Mouse (Mus musculus): ENCODE measurements around the gene Polrmt. TPM values are rescaled to one million over a fixed set of nuclear protein-coding genes. Genes with fewer than 3 reads are reported as not detected.
A peak's percentile ranks its signal among the peaks of the same experiment; 100 is the strongest.

The Polrmt gene
- polyA plus RNA-seq, 1 experiment from 2014 or later = 31.8 TPM

DNA sequence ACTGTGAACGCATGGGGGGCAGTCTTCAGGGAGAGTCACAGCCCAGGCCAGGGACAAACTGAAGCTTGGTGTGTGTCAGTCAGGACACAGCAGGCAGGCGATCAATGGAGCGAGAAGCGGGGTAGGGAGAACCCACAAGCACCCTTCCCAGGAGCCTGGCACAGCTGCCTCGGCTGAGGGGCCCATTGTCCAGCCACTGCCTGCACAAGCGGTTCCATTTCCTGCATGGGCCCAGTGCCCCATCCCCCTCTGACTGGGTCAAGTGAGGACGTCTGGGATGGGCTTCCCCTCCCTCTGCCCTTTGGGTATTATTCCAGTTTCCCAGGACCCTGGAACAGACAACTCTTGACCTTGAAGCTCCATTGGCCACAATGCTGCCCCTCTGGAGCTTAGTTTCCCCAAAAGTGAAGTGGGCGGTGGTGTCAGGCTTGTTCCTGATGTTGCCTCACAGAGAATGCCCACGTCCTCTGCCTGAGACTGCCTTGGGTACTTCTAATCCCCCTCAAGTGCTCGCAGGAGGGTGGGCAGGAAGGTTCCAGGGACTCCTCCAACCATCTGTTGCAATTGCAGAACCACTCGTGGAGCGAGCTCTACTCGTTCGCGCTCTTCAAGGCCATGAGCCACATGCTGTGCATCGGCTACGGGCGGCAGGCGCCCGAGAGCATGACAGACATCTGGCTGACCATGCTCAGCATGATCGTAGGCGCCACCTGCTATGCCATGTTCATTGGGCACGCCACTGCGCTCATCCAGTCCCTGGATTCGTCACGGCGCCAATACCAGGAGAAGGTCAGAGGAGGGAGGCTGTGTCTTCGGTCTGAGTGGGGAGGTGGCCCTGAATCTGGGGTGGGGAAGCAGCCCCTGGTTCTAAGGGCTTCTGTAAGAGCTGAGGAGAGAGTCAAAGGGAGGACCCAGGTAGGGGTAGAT is 17.8 kb downstream of the Polrmt start:
- no peaks in the 10 kb centered on the region for H3K4me1 ChIP-seq (ENCODE audit: control insufficient read depth, insufficient read depth, low read length)
- H3K36me3 ChIP-seq (ENCODE audit: control insufficient read depth, insufficient read depth, low read length) = no peaks in the 10 kb centered on the region
- H3K4me2 ChIP-seq (replicated peaks; ENCODE audit: low read depth, low read length) = no peak overlapping the region
- no peak overlapping the region for H3K27ac ChIP-seq (ENCODE audit: low read length)
- WGBS = 68% methylated on average over 28 of the region's 28 CpGs
- no peak overlapping the region for H3K9ac ChIP-seq (replicated peaks; ENCODE audit: low read depth, low read length)
- no peaks in the 10 kb centered on the region for H3K9me3 ChIP-seq (ENCODE audit: control insufficient read depth, low read depth, low read length)
- H3K4me3 ChIP-seq (ENCODE audit: low read depth, low read length) = no peak overlapping the region
- no peak for ATAC-seq (ENCODE audit: insufficient number of reproducible peaks, insufficient read depth, low FRiP score, low read depth)
- no peaks in the 10 kb centered on the region for H3K27me3 ChIP-seq (ENCODE audit: control insufficient read depth, insufficient read depth, low read length)

DNA sequence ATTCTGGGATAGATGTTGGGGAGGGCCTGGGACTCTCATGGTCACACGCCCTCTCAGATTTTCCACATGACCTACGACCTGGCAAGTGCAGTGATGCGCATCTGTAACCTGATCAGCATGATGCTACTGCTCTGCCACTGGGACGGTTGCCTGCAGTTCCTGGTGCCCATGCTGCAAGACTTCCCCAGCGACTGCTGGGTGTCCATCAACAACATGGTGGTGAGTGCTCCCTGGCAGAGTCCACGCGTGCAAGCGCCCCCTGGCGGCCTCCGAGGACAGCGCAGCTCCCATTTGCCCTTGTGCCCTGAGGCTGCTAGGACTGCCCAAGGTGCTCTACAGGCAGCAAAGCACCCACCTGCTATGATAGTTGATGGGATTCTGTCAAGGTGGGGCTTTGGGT is 20.3 kb downstream of the Polrmt start:
- H3K36me3 ChIP-seq (ENCODE audit: control insufficient read depth, insufficient read depth, low read length) = no peaks in the 10 kb centered on the region
- no peaks in the 10 kb centered on the region for H3K9me3 ChIP-seq (ENCODE audit: control insufficient read depth, low read depth, low read length)
- ATAC-seq (ENCODE audit: insufficient number of reproducible peaks, insufficient read depth, low FRiP score, low read depth) = no peak
- H3K27ac ChIP-seq (ENCODE audit: low read length) = no peak overlapping the region
- no peak overlapping the region for H3K4me3 ChIP-seq (ENCODE audit: low read depth, low read length)
- 36% methylated on average over 11 of the region's 11 CpGs for WGBS
- H3K27me3 ChIP-seq (ENCODE audit: control insufficient read depth, insufficient read depth, low read length) = no peaks in the 10 kb centered on the region
- no peak overlapping the region for H3K9ac ChIP-seq (replicated peaks; ENCODE audit: low read depth, low read length)
- H3K4me1 ChIP-seq (ENCODE audit: control insufficient read depth, insufficient read depth, low read length) = no peaks in the 10 kb centered on the region
- H3K4me2 ChIP-seq (replicated peaks; ENCODE audit: low read depth, low read length) = no peak overlapping the region

- H3K9me3 ChIP-seq (ENCODE audit: control insufficient read depth, low read depth, low read length) = no peaks in the 10 kb centered on the region
- no peaks in the 10 kb centered on the region for H3K4me1 ChIP-seq (ENCODE audit: control insufficient read depth, insufficient read depth, low read length)
- ATAC-seq (ENCODE audit: insufficient number of reproducible peaks, insufficient read depth, low FRiP score, low read depth) = no peak
- H3K9ac ChIP-seq (replicated peaks; ENCODE audit: low read depth, low read length) = no peak overlapping the region
- 80% methylated on average over 7 of the region's 7 CpGs for WGBS
- H3K36me3 ChIP-seq (ENCODE audit: control insufficient read depth, insufficient read depth, low read length) = no peaks in the 10 kb centered on the region
- H3K4me2 ChIP-seq (replicated peaks; ENCODE audit: low read depth, low read length) = no peak overlapping the region
- H3K27me3 ChIP-seq (ENCODE audit: control insufficient read depth, insufficient read depth, low read length) = 0 out of 2 replicates have a peak, but pooled peaks cover under 1% of the 10 kb centered on the region
- no peak overlapping the region for H3K4me3 ChIP-seq (ENCODE audit: low read depth, low read length)
- no peak overlapping the region for H3K27ac ChIP-seq (ENCODE audit: low read length)
Measured at GRCm38 (mm10) chr10:79723692-79724091, 22.7 kb downstream of the Polrmt start.

DNA sequence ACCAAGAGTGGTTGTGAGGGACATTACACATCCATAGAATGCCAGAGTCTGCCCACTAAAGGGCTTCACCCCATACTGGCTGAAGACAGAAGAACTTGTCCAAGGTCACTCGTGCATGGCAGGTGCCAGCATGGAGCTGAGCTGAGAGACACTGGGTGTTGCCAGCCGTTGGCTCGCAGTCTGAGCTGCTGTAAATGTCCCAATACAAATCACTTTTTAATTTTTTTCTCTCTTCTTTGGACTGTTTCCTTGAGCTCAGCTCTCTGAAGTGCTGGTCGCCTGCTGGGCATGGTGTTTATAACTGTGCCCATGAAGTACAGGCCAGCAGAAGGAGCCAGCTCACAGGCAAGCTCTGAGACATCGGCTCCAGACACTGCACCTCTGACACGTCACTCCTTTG is 23.3 kb downstream of the Polrmt start:
- no peak overlapping the region for H3K9ac ChIP-seq (replicated peaks; ENCODE audit: low read depth, low read length)
- no peak overlapping the region for H3K4me2 ChIP-seq (replicated peaks; ENCODE audit: low read depth, low read length)
- H3K9me3 ChIP-seq (ENCODE audit: control insufficient read depth, low read depth, low read length) = no peaks in the 10 kb centered on the region
- no peaks in the 10 kb centered on the region for H3K36me3 ChIP-seq (ENCODE audit: control insufficient read depth, insufficient read depth, low read length)
- no peak for ATAC-seq (ENCODE audit: insufficient number of reproducible peaks, insufficient read depth, low FRiP score, low read depth)
- H3K27ac ChIP-seq (ENCODE audit: low read length) = no peak overlapping the region
- WGBS = 75% methylated on average over 6 of the region's 6 CpGs
- H3K4me3 ChIP-seq (ENCODE audit: low read depth, low read length) = no peak overlapping the region
- H3K4me1 ChIP-seq (ENCODE audit: control insufficient read depth, insufficient read depth, low read length) = no peaks in the 10 kb centered on the region
- peaks cover 7% of the 10 kb centered on the region; the same call in 1 of the 2 replicates for H3K27me3 ChIP-seq (ENCODE audit: control insufficient read depth, insufficient read depth, low read length)

- H3K9ac ChIP-seq (replicated peaks; ENCODE audit: low read depth, low read length) = no peak overlapping the region
- H3K4me1 ChIP-seq (ENCODE audit: control insufficient read depth, insufficient read depth, low read length) = peaks cover 6% of the 10 kb centered on the region; the same call in 1 of the 2 replicates
- WGBS = 59% methylated on average over 5 of the region's 5 CpGs
- H3K27ac ChIP-seq (ENCODE audit: low read length) = no peak overlapping the region
- H3K4me2 ChIP-seq (replicated peaks; ENCODE audit: low read depth, low read length) = no peak overlapping the region
- H3K4me3 ChIP-seq (ENCODE audit: low read depth, low read length) = no peak overlapping the region
- H3K27me3 ChIP-seq (ENCODE audit: control insufficient read depth, insufficient read depth, low read length) = peaks cover 25% of the 10 kb centered on the region
- no peaks in the 10 kb centered on the region for H3K36me3 ChIP-seq (ENCODE audit: control insufficient read depth, insufficient read depth, low read length)
- H3K9me3 ChIP-seq (ENCODE audit: control insufficient read depth, low read depth, low read length) = no peaks in the 10 kb centered on the region
- ATAC-seq (ENCODE audit: insufficient number of reproducible peaks, insufficient read depth, low FRiP score, low read depth) = no peak
Measured at GRCm38 (mm10) chr10:79721089-79721488, 25.3 kb downstream of the Polrmt start.

DNA sequence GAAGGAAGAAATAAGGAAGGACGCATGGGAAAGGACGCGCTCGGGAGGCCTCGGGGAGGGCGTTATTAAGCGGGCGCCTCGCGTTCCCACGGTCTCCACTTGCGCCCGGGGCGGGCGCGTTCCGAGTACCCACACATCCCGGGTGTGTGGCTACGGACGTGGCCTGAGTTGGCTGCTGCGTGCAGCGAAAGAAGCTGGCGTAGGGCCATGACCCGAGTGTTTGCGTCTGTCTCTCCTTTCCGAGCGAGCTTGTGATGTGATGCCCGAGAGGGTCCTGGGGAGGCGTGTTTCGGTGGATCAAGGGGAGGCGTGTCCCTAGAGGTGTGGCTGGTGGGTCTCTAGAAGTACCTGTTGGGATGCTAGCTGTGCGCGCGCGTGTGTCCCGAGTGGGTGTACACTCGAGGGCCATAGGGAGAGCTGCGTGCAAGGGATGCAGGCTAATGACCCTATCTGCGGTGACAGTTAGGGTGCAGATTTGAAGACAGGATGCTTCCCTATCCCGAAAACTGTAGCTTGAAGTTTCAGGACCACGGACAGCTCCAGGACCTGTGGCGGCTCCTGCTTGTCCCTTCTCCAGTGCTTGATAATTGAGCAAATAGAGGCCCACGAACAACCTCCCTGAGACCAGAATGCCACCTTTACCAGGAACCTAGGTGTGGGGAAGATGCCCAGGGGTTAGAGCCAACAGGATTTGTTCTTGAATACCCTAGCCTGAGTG is 28.6 kb downstream of the Polrmt start:
- H3K4me1 ChIP-seq (ENCODE audit: control insufficient read depth, insufficient read depth, low read length) = peaks cover 6% of the 10 kb centered on the region; the same call in 1 of the 2 replicates
- WGBS = 5% methylated on average over 43 of the region's 43 CpGs
- H3K36me3 ChIP-seq (ENCODE audit: control insufficient read depth, insufficient read depth, low read length) = no peaks in the 10 kb centered on the region
- no peaks in the 10 kb centered on the region for H3K9me3 ChIP-seq (ENCODE audit: control insufficient read depth, low read depth, low read length)
- peak overlapping the region; percentile 47; the same call in 1 of the 2 replicates for H3K4me3 ChIP-seq (ENCODE audit: low read depth, low read length)
- peaks cover 35% of the 10 kb centered on the region for H3K27me3 ChIP-seq (ENCODE audit: control insufficient read depth, insufficient read depth, low read length)
- ATAC-seq (ENCODE audit: insufficient number of reproducible peaks, insufficient read depth, low FRiP score, low read depth) = no peak
- no peak overlapping the region for H3K27ac ChIP-seq (ENCODE audit: low read length)
- no peak overlapping the region for H3K9ac ChIP-seq (replicated peaks; ENCODE audit: low read depth, low read length)
- H3K4me2 ChIP-seq (replicated peaks; ENCODE audit: low read depth, low read length) = peak overlapping the region; percentile 95

- H3K36me3 ChIP-seq (ENCODE audit: control insufficient read depth, insufficient read depth, low read length) = peaks cover 2% of the 10 kb centered on the region; the same call in 1 of the 2 replicates
- 1% methylated on average over 44 of the region's 44 CpGs for WGBS
- no peaks in the 10 kb centered on the region for H3K9me3 ChIP-seq (ENCODE audit: control insufficient read depth, low read depth, low read length)
- peaks cover 6% of the 10 kb centered on the region; the same call in 1 of the 2 replicates for H3K4me1 ChIP-seq (ENCODE audit: control insufficient read depth, insufficient read depth, low read length)
- H3K27ac ChIP-seq (ENCODE audit: low read length) = no peak overlapping the region
- H3K9ac ChIP-seq (replicated peaks; ENCODE audit: low read depth, low read length) = 0 out of 2 replicates have a peak overlapping the region, but pooled peaks have one; percentile 14
- H3K4me3 ChIP-seq (ENCODE audit: low read depth, low read length) = peak overlapping the region; percentile 47
- ATAC-seq (ENCODE audit: insufficient number of reproducible peaks, insufficient read depth, low FRiP score, low read depth) = no peak
- peak overlapping the region; percentile 95 for H3K4me2 ChIP-seq (replicated peaks; ENCODE audit: low read depth, low read length)
- peaks cover 35% of the 10 kb centered on the region for H3K27me3 ChIP-seq (ENCODE audit: control insufficient read depth, insufficient read depth, low read length)
Measured at GRCm38 (mm10) chr10:79716988-79717355, 29.4 kb downstream of the Polrmt start.

DNA sequence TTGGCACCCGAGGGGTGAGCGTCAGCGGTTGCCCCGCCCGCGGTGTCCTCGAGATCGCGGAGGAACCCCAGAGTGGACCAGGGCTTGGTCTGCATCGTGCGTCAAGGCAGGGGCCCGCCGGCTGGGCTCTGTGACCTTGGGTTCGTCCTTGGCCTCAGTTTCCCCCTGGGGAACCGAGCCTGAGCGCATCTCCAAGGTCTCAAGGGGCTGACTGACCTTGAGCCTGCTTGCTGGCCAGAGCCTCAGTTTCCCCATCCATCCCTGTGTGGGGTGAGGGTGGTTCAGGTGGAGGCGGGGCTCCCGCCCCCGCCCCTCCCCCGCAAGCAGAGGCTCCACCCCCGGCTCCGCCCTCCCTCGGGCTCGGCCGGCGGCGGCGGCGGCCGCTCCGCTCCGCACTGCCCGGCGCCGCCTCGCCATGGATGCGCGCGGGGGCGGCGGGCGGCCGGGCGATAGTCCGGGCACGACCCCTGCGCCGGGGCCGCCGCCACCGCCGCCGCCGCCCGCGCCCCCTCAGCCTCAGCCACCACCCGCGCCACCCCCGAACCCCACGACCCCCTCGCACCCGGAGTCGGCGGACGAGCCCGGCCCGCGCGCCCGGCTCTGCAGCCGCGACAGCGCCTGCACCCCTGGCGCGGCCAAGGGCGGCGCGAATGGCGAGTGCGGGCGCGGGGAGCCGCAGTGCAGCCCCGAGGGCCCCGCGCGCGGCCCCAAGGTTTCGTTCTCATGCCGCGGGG is 30.0 kb downstream of the Polrmt start, which contains the start of gene Hcn2:
Gene Hcn2 (plus strand): TSS at position 381 of the 734 bp plus-strand sequence.
- Histone ChIP-seq H3K27me3 (ENCODE audit: control insufficient read depth, insufficient read depth, low read length) (peaks cover 35% of the 10 kb centered on the region), H3K9ac (replicated peaks; ENCODE audit: low read depth, low read length) (0 out of 2 replicates have a peak within 1 kb of the TSS, but pooled peaks have one; percentile 14), H3K4me2 (replicated peaks; ENCODE audit: low read depth, low read length) (peak within 1 kb of the TSS; percentile 95), H3K27ac (ENCODE audit: low read length) (no peak within 1 kb of the TSS), H3K4me3 (ENCODE audit: low read depth, low read length) (peak within 1 kb of the TSS; percentile 47), H3K4me1 (ENCODE audit: control insufficient read depth, insufficient read depth, low read length) (peaks cover 6% of the 10 kb centered on the region; the same call in 1 of the 2 replicates), H3K9me3 (ENCODE audit: control insufficient read depth, low read depth, low read length) (no peaks in the 10 kb centered on the region), H3K36me3 (ENCODE audit: control insufficient read depth, insufficient read depth, low read length) (peaks cover 8% of the 10 kb centered on the region; the same call in 1 of the 2 replicates)
- WGBS = 2% methylated on average over 65 of the region's 91 CpGs
- ATAC-seq (ENCODE audit: insufficient number of reproducible peaks, insufficient read depth, low FRiP score, low read depth) = no peak
